Mouse (Mus musculus): ENCODE measurements around the gene Vwa3b. TPM values are rescaled to one million over a fixed set of nuclear protein-coding genes. Genes with fewer than 3 reads are reported as not detected.

Gene Vwa3b
- total RNA-seq, 2 experiments from 2014 or later = not detected

DNA sequence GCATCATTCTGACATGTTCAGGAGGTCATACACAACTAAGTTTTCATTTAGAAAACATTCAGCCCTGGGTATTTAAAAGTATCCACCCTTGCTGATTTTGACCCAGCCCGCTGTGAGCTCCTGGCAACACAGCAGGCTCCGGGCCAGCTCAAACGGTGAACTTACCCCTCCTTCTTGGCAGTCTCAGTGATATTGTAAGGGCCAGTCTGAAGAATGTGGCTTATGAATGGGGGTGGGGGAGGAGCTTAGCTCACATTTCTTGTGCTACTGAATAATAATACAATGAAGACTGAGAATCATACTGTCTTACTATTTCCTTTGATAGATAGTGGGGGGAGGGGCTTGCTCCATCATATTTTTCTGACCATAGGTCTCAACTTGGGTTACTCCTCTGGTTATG, 78.8 kb downstream of the Vwa3b start:
- ATAC-seq (replicated peaks; ENCODE audit: low FRiP score, poor library complexity, severe bottlenecking) = no peak

DNA sequence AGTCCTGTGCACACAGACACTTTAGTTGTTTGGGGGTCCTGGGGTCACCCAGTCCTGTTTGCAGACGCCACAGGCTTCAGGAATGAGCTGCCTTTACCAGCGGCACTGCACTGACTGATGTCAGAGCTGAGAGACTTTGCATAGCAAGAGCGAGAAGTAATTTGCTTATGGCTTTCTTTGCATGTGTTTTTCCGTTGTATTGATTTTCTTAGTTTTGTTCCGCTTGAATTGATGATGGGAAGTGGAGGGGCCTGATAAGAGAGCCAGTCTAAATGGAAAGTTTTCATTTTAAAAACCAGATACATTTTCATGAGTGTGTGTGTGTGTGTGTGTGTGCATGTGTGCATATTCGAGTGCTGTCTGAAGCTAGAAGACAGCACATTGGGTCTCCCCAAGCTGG, 87.4 kb downstream of the Vwa3b start:
- ATAC-seq (replicated peaks; ENCODE audit: low FRiP score, poor library complexity, severe bottlenecking) = no peak

DNA sequence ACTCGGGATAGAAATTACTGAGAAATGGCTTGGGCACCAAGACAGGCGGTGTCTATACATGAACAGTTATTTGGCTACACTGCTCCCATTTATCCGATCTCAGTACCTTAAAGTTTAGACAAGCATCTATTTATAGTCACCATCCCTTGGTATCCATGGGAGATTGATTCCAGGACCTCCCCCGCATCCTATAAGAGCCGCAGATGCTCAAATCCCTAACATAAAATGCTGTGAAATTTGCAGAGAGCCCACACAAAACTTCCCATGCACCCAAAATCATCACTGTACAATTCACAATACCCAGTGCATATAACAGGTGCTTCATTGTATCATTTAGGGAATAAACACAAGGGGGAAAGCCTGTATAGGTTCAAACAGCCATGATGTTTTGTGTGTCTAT, 89.5 kb downstream of the Vwa3b start:
- ATAC-seq (replicated peaks; ENCODE audit: low FRiP score, poor library complexity, severe bottlenecking) = no peak

DNA sequence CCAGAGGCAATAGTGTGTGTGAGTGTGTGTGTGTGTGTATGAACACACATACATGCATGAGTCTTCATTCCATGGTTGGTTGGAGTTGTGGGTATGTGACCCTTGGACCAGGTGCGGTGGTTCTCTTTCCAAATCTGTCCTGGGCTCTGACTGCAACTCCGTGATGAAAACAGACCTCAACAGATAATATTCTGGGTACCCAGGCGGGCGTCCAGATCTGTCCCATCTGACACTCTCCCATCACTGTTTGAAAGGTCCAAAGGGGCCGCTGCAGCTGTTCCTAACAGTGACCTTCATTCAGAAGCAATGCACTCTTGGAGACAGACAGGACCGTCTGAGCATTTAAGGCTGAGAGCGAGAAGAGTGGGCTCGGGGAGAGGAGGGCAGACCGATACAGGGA, 90.2 kb downstream of the Vwa3b start:
- no peak for ATAC-seq (replicated peaks; ENCODE audit: low FRiP score, poor library complexity, severe bottlenecking)

DNA sequence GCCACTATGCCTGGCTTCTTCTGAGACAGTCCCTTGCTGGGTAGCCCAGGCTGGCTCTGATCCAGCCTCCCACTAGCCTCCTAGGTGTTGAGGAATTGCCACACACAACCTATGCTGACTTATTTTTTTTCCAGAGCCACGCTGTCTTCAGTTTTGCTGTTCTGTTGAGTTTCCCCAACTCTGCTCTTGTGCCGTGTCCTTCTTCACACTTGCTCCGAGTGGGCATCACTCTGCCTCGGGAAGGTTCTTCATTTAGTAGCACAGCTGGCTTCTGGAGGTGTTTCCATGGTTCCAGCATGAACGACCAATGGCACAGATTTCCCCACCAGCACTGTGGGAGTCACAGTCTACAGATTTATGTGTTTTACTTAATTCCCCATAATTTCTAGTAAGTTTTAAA, 91.6 kb downstream of the Vwa3b start:
- no peak for ATAC-seq (replicated peaks; ENCODE audit: low FRiP score, poor library complexity, severe bottlenecking)

DNA sequence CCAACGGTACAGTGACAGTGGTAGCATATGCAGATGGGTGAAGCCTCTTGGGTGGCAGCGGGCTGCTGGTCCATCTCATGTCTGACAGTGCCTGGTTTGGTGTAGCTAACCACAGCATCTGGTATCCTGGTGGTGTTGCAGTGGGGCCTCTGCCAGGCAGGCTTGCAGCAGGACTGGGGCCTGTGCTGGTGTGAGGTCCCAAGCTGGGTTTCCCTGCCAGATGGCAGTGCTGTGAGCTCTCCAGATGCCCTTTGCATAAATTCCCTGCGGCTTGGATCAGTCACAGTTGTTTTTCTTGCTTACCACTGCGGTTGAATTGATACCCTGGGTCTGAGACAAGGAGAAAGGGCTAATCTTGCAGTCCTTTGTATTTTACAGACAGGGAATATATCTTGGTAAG, 95.9 kb downstream of the Vwa3b start:
- no peak for ATAC-seq (replicated peaks; ENCODE audit: low FRiP score, poor library complexity, severe bottlenecking)

DNA sequence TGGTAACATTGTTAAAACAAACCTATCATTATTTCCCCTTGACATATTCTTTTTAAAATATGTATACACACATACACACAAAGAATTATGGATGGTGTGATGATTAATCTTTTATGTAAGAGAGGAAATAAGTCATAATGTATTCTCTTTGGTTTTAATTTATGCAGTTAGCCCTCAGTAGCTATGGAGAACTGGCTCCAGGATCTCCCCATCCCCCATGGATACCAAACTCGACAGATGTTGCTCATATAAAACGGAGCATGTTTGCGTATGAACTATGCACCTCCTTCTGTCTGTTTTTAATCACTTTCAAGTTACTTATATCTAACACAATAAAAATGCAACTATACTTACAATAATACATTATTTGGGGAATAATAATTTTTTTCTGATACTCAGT, 96.4 kb downstream of the Vwa3b start:
- ATAC-seq (replicated peaks; ENCODE audit: low FRiP score, poor library complexity, severe bottlenecking) = no peak

DNA sequence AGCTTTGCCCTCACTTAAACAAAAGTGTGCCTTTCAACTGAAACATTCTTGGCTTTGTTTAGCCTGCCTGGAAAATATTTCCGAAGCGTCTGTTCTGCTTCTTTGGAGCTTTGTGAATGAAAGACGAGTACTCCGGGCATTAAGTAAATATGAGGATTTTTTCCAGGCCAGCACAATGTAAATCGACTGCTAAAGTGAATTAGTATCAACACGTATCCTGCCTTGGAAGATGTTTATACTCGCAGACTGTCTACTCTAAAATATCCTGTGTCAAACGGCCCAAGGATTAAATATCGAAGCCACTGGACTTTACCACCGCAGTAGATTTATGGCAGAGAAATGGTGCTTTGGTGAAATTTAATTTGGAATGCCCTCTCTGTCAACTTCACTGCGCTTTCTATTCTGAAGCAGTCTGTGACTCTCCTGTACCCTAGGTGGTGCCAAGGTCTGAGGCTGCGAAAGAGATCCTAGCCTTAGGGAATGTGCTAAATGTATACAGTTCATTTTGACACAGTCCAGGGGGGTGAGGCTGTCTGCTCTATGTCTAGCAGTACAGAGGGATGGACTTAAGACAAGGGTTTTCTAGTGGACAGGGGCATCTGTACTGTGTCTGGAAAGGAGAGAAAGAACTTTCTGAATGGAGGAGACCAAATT, 98.4 kb downstream of the Vwa3b start:
- ATAC-seq (replicated peaks; ENCODE audit: low FRiP score, poor library complexity, severe bottlenecking) = no peak

DNA sequence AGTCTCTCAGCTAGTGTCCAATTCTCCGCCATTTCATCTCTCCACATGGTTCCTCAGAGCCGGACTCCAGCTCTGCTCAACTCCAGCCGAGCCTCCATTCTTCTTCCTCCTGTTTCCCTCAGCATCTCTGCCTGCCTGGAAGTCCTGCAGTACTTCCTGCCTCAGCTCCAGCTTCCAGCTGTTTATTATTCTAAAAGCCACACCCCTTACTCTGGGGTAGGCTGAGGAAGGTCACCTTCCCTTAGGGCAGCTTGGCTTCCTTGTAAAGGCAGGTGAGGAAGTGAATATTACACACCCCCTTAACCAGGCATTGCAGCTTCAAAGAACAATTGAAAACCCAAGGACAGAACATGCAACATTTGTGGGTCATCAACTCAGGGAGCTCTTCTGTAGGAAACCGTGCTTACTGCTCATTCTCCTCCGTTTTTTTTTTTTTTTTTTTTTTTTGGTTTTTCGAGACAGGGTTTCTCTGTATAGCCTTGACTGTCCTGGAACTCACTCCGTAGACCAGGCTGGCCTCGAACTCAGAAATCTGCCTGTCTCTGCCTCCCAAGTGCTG, 103.7 kb downstream of the Vwa3b start:
- no peak for ATAC-seq (replicated peaks; ENCODE audit: low FRiP score, poor library complexity, severe bottlenecking)

DNA sequence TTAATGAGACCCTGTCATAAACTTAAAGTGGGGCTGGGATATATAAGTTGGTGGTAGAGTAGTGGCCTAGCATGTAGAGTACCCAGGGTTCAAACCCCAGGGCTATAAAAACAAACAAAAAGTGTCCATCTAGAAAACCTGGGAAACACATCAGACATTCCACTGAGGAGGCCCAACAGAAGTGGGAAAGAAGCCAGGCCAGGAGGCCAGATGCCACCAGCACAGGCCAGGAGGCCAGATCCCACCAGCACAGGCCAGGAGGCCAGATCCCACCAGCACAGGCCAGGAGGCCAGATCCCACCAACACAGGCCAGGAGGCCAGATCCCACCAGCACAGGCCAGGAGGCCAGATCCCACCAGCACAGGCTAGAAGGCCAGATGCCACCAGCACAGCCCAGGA, 104.8 kb downstream of the Vwa3b start:
- no peak for ATAC-seq (replicated peaks; ENCODE audit: low FRiP score, poor library complexity, severe bottlenecking)

DNA sequence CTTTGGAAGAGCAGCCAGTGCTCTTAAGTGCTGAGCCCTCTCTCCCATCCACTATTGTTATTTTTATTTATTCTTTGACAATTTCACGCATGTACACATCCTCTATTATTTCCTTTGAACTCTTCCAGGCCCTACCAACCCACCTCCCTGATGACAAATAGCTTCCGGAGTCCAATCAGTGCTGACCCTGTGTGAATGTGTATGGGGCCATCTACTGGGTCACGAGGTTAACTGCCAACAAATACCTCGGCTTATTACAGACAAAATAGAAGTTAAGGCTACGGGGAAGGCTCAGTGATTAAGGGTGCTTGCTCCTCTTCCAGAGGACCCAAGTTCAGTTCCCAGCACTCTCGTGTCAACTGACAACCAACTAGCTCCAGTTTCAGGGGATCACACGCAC, 106.0 kb downstream of the Vwa3b start:
- ATAC-seq (replicated peaks; ENCODE audit: low FRiP score, poor library complexity, severe bottlenecking) = no peak

DNA sequence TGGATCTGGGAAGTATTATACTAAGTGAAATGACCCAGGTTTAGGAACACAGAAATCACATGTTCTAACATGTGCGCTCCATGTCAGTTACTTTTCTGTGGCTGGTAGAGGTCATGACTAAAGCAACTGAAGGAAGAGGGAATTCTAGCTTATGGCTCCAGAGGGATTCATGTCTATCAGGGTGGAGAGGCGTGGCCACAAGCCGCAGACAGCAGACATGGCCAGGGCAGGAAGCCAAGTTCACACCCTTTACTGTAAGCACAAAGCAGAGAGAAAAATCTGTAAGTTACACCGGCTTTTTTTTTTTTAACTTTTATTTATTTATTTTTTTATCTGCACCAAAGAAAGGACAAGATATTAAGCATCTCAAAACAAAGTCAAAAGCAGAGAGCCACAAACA, 119.6 kb downstream of the Vwa3b start:
- no peak for ATAC-seq (replicated peaks; ENCODE audit: low FRiP score, poor library complexity, severe bottlenecking)

DNA sequence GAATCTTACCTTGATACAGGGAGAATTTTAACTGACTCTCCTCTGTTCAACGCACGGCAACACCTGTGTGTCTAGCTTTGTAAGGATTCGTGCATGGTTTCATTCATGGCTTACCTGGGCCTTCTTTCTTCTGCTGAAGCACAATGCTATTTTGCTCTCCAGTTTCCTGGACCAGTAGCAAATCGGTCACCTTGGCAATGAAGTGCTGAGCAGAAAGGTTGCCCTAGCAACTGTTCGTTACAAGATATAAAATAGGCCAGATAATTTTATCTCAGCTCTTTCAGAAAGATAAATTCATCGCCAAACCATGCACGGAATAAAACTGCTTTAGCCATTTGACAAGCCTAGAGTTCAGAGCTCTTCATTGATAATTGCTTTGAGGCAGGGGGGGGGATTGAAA, 123.5 kb downstream of the Vwa3b start:
- no peak for ATAC-seq (replicated peaks; ENCODE audit: low FRiP score, poor library complexity, severe bottlenecking)

DNA sequence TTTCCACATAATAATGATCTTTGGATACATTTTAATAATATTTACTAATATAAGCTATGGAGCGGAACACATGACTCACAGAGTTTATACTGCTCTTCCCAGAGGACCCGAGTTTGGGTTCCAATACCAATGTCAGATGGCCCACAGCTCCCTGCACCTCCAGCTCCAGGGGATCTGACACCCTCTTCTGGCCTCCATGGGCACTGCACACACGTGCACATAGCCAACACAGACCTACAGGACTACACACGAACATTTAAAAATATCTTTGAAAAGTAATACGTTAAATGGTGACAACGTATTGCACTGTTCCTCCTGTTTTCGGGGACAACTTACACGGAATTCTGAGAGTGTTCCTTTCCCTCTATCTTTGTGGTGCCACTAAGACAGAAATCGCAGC, 125.5 kb downstream of the Vwa3b start:
- ATAC-seq (replicated peaks; ENCODE audit: low FRiP score, poor library complexity, severe bottlenecking) = no peak

DNA sequence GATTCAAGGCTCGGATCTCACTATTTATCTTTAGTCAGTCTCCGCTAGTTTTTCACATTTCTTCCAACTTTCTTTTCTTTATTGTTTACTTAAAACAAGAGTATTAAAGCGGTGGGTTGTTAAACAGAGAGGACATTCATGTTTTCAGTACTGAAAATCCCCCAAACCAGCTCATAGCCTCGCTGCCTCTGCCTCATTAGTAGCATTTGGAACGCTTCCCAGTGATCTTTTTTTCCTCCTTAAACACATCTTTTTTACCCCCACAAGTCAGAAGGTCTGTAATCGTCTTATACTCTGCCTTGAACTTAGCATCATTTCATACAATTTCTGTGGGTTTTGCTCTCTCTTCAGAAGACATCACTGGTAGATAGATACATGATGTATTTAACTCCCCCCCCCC, 139.7 kb downstream of the Vwa3b start:
- ATAC-seq (replicated peaks; ENCODE audit: low FRiP score, poor library complexity, severe bottlenecking) = no peak

DNA sequence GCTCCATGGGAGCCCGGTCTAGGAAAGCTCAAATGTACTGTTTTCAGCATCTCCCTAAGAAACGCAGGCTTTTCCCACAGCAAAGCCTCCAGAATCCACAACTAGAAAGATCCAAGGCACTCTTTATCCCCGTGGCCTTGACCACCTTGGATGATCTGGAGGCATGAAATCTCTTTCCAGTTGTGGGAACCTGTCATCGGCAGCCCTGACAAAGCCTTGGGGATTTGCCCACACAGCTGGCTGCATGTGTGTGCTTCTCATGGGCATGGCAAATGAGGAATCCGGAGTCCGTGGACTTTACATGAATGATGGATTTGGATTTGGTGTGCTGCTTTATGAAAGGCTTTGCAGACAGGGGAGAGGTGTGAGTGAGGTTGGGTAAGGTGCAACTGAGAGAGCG, 141.5 kb downstream of the Vwa3b start:
- ATAC-seq (replicated peaks; ENCODE audit: low FRiP score, poor library complexity, severe bottlenecking) = no peak

DNA sequence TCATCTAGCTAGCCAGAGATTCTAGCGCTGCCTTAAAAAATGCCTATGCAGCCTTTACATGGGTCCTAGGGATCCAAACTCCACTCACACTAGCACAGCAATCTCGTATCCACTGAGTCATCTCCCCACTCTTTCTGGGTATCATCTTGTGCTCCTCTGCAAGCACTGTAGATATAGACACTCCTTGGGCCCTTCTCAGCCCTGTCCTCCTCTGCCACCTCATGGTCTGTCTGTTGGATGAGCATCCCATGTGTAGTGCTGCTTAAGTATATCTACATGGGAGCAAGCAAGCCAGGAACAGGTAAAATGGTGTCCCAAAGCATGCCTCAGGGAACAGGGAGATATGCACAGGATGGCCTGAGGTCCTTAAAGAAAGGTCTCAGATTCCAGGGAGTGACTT, 151.5 kb downstream of the Vwa3b start:
- no peak for ATAC-seq (replicated peaks; ENCODE audit: low FRiP score, poor library complexity, severe bottlenecking)

DNA sequence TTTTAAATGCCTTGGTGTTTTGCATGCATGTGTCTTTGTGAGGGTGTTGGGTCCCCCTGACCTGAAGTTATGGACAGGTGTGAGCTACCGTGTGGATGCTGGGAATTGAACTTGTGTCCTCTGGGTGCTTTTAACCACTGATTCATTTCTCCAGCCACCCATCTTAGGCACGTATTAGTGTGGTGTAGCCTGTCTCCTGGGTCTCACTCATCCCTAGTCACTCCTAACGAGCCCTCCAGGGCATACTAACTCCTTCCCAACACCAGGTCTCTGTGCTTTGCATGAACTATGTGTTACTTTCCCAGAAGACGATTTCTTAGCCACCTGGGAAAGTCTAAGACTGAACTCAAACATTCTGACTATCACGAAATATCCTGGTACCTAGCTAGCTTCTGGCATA, 153.5 kb downstream of the Vwa3b start:
- no peak for ATAC-seq (replicated peaks; ENCODE audit: low FRiP score, poor library complexity, severe bottlenecking)

DNA sequence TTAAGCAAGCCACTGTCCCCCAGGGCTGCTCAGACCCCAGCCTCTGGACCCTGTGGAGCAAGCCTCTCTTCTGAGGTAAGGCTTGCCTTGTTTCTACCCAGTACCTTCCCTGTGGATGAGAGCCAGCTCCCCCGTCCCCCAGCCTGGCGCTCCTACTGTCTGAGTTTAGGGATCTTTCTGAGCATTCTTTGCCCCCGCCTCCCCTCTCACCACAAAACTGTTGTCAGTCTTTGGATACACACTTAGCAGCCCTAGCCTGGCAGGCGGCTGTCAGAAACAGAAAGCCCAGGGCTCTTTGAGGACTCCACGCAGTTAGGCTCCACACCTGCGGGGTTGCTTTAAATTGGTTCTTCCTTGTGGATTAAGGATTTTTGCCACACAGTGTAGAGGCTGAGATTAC, 160.7 kb downstream of the Vwa3b start:
- no peak for ATAC-seq (replicated peaks; ENCODE audit: low FRiP score, poor library complexity, severe bottlenecking)

DNA sequence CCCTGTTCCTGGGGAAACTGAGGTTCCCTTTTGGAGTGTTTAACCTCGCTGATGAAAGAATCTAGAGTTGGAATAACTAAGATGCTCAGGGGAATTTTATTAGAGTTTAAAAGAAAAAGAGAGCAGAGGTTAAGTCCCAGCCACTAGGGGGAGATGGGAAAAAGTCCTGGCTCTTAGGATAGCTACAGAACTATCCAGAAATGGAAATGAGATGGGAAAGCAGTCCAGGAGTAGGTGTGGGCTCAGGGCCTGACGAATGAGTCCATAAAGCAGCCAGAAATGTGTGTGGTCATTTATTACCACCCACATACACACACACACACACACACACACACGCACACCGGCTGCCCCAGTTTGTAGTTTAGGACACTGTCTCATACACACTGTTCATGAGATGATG, 168.2 kb downstream of the Vwa3b start:
- ATAC-seq (replicated peaks; ENCODE audit: low FRiP score, poor library complexity, severe bottlenecking) = no peak

DNA sequence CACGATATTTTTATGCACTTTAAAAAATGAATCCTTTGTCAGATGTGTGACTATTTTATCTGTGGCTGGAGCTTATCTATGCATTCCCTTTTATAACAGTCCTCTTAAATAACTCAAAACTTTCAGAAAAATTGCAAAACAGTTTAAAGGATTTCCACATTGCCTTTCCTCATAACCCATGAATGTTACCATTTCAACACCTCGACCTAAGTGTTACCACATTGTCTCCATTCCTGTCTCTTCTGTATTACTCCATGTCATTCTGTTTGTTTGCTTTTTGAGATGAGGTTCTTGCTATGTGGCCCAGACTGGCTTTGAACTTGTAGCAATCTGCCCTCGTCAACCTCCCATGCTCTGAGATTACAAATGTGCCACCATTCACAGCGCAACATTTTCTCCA, 175.0 kb downstream of the Vwa3b start:
- ATAC-seq (replicated peaks; ENCODE audit: low FRiP score, poor library complexity, severe bottlenecking) = no peak

DNA sequence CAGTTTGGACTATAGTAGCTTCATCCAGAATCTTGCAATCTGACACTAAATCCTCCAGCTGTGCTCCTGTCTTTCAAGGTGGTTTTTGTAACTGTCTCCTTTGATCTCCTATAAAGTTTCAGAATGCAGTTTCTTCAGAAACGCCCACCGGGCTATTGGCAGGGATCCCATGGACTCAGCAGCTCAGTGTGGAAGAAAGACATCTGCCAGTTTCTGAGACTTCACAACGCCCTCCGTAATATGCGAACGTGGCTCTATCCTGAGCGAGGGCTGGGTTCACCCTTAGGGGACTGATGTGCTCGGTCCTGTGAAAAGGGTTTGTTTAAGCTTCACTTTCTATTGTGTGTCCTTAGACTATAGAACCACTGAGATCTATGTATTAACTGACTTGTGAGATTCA, 181.3 kb downstream of the Vwa3b start:
- no peak for ATAC-seq (replicated peaks; ENCODE audit: low FRiP score, poor library complexity, severe bottlenecking)

Measured in erythroblast, adult 5-6 weeks (primary cell).